Mouse (Mus musculus): Measurements from ENCODE around the gene Arid1b. TPM values are rescaled to one million over a fixed set of nuclear protein-coding genes. Genes with fewer than 3 reads are reported as not detected.

Gene Arid1b
- total and polyA plus RNA-seq, 3 experiments, result 11.6 to 49.1 (median 32.4) TPM

DNA sequence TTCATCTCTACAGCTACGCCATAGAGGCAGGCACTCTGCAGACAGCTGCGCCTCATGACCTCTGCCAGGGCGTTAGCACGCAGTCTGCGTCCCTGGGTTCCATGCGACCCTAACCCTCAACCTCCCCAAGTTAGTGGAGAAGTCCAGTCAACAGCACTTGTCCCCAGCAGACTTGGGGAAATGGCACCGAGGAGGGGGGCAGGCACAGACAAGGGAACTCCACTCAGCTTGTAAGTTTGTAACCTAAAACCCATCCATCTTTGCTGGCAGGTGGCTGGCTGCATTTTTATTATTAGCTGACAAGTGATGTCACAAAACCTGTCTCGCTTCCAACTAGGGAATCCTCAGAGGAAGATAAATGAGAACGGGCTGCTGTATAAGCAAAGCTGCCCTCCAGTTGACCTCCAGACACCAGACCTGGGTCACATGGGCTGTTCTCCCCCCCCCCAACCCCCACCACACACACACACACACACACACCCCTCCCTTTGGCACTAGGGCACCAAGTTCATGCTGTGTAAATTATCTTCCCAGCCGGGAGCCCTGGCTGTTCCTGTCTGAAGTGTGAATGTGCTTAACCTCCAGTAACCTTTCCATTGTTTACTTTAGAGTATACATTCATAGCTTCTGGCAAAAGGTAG, 330.2 kb downstream of the Arid1b start:
- no peak for DNase-seq (ENCODE audit: low spot score)
- Histone ChIP-seq H3K9me3 (replicated peaks) (no peaks in the 10 kb centered on the region), H3K4me3 (ENCODE audit: low read depth, low read length) (no peak overlapping the region), H3K36me3 (replicated peaks) (peaks cover 97% of the 10 kb centered on the region), H3K27me3 (ENCODE audit: insufficient read depth, low read length) (no peaks in the 10 kb centered on the region), H3K4me1 (ENCODE audit: insufficient read depth, low read depth, low read length) (no peaks in the 10 kb centered on the region)
- TF ChIP-seq POLR2AphosphoS5 (IDR thresholded peaks at IDR 0.05; ENCODE audit: insufficient replicate concordance, low read depth, low read length) (no peak), CTCF (IDR thresholded peaks at IDR 0.05; ENCODE audit: low read depth, low read length) (no peak), TAL1 (conservative IDR thresholded peaks at IDR 0.05; ENCODE audit: low read depth, low read length) (no peak), GATA1 (IDR thresholded peaks at IDR 0.05; ENCODE audit: borderline replicate concordance, low read length) (no peak), GATA2 (IDR thresholded peaks at IDR 0.05; ENCODE audit: borderline replicate concordance, low read depth, low read length) (no peak)
- no peak for ATAC-seq (ENCODE audit: extremely low read depth, insufficient number of reproducible peaks, low FRiP score, poor library complexity, severe bottlenecking)

DNA sequence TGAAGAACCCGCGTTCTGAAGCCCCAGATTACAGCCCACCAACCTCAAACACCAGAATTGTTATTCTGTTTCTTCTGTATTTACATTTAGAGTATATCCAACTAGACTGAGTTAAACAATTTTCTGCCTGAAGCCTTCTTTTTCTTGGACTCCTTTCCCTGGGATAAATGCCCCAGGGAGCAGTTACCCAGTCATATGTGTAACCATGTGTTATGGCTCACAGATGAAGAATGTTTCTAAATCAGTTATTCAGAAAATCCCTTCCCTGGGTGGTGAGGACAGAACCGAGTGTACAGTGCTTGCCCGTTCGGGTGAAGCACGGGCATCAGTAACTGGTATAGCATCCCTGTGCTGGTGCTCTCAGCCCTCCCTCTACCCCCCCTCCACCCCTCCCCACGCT, 332.6 kb downstream of the Arid1b start:
- Histone ChIP-seq H3K27me3 (ENCODE audit: insufficient read depth, low read length) (no peaks in the 10 kb centered on the region), H3K4me1 (ENCODE audit: insufficient read depth, low read depth, low read length) (no peaks in the 10 kb centered on the region), H3K4me3 (ENCODE audit: low read depth, low read length) (no peak overlapping the region), H3K9me3 (replicated peaks) (no peaks in the 10 kb centered on the region), H3K36me3 (replicated peaks) (peaks cover 96% of the 10 kb centered on the region)
- ATAC-seq (ENCODE audit: extremely low read depth, insufficient number of reproducible peaks, low FRiP score, poor library complexity, severe bottlenecking) (no peak), DNase-seq (ENCODE audit: low spot score) (no peak)
- no peak for TF ChIP-seq GATA1 (IDR thresholded peaks at IDR 0.05; ENCODE audit: borderline replicate concordance, low read length)
- TF ChIP-seq GATA2 (IDR thresholded peaks at IDR 0.05; ENCODE audit: borderline replicate concordance, low read depth, low read length), result no peak
- TF ChIP-seq CTCF (IDR thresholded peaks at IDR 0.05; ENCODE audit: low read depth, low read length), result no peak
- no peak for TF ChIP-seq POLR2AphosphoS5 (IDR thresholded peaks at IDR 0.05; ENCODE audit: insufficient replicate concordance, low read depth, low read length)
- TF ChIP-seq TAL1 (conservative IDR thresholded peaks at IDR 0.05; ENCODE audit: low read depth, low read length), result no peak

DNA sequence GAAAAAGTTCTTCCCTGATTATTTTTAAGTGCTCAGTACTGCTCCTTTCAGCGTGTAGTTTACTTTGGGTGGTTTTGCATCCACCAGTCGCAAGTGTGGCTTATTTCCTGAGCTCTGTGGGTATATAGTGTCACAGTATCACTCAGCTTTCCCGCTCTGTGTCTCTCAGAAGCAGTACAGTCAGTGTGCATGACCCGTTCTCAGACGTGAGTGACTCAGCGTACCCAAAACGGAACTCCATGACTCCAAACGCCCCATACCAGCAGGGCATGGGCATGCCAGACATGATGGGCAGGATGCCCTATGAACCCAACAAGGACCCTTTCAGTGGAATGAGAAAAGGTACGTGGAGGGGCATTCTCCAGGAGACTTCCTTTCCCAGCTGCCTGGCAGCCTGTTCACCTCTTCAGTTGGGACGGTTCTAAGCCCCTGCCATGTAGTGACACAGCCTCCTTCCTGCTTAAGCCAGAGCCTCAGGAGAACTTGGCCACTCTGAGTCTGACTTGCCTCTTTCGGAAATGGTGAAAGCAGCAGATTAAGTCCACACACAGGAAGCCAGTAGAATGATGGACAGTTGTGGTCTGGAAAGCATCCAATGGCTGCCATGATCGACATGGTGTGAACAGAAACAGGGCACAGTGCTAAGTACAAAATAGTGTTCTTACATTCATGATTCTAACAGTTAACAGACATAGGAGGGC, 333.5 kb downstream of the Arid1b start:
- Histone ChIP-seq H3K9me3 (replicated peaks) (no peaks in the 10 kb centered on the region), H3K36me3 (replicated peaks) (peaks cover 96% of the 10 kb centered on the region), H3K27me3 (ENCODE audit: insufficient read depth, low read length) (no peaks in the 10 kb centered on the region), H3K4me1 (ENCODE audit: insufficient read depth, low read depth, low read length) (no peaks in the 10 kb centered on the region), H3K4me3 (ENCODE audit: low read depth, low read length) (no peak overlapping the region)
- ATAC-seq (ENCODE audit: extremely low read depth, insufficient number of reproducible peaks, low FRiP score, poor library complexity, severe bottlenecking) (no peak), DNase-seq (ENCODE audit: low spot score) (no peak)
- TF ChIP-seq CTCF (IDR thresholded peaks at IDR 0.05; ENCODE audit: low read depth, low read length) (no peak), POLR2AphosphoS5 (IDR thresholded peaks at IDR 0.05; ENCODE audit: insufficient replicate concordance, low read depth, low read length) (no peak), TAL1 (conservative IDR thresholded peaks at IDR 0.05; ENCODE audit: low read depth, low read length) (no peak), GATA2 (IDR thresholded peaks at IDR 0.05; ENCODE audit: borderline replicate concordance, low read depth, low read length) (no peak), GATA1 (IDR thresholded peaks at IDR 0.05; ENCODE audit: borderline replicate concordance, low read length) (no peak)

- Histone ChIP-seq H3K4me1 (ENCODE audit: insufficient read depth, low read depth, low read length) (no peaks in the 10 kb centered on the region), H3K27me3 (ENCODE audit: insufficient read depth, low read length) (no peaks in the 10 kb centered on the region), H3K9me3 (replicated peaks) (no peaks in the 10 kb centered on the region), H3K4me3 (ENCODE audit: low read depth, low read length) (no peak overlapping the region), H3K36me3 (replicated peaks) (peaks cover 94% of the 10 kb centered on the region)
- TF ChIP-seq CTCF (IDR thresholded peaks at IDR 0.05; ENCODE audit: low read depth, low read length) (no peak), GATA1 (IDR thresholded peaks at IDR 0.05; ENCODE audit: borderline replicate concordance, low read length) (no peak), GATA2 (IDR thresholded peaks at IDR 0.05; ENCODE audit: borderline replicate concordance, low read depth, low read length) (no peak), TAL1 (conservative IDR thresholded peaks at IDR 0.05; ENCODE audit: low read depth, low read length) (no peak)
- no peak for DNase-seq (ENCODE audit: low spot score)
- ATAC-seq (ENCODE audit: extremely low read depth, insufficient number of reproducible peaks, low FRiP score, poor library complexity, severe bottlenecking), result no peak
Observed at GRCm38 (mm10) chr17:5329478-5329877, 335.3 kb downstream of the Arid1b start.

DNA sequence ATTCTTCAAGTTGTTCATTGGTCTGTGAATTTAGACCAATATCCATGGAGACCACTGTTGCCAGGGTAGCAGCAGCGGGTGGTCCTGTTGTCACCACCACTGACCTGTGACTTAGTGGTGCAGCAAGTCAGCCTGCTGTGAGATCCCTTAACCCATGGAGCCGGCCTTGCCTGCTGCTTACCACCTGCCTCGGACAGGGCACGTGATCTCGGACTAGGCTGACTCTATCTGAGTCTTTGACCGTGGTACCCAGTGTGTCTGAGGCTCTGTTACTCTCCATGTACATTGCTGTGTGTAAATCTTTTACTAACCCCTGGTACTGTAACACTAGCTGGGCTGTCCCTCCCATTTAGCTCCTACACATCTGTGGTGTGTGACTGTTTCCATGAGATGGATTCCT, 335.9 kb downstream of the Arid1b start:
- Histone ChIP-seq H3K9me3 (replicated peaks) (no peaks in the 10 kb centered on the region), H3K4me3 (ENCODE audit: low read depth, low read length) (no peak overlapping the region), H3K4me1 (ENCODE audit: insufficient read depth, low read depth, low read length) (no peaks in the 10 kb centered on the region), H3K36me3 (replicated peaks) (peaks cover 96% of the 10 kb centered on the region), H3K27me3 (ENCODE audit: insufficient read depth, low read length) (no peaks in the 10 kb centered on the region)
- TF ChIP-seq TAL1 (conservative IDR thresholded peaks at IDR 0.05; ENCODE audit: low read depth, low read length) (no peak), CTCF (IDR thresholded peaks at IDR 0.05; ENCODE audit: low read depth, low read length) (no peak), GATA1 (IDR thresholded peaks at IDR 0.05; ENCODE audit: borderline replicate concordance, low read length) (no peak), GATA2 (IDR thresholded peaks at IDR 0.05; ENCODE audit: borderline replicate concordance, low read depth, low read length) (no peak), POLR2AphosphoS5 (IDR thresholded peaks at IDR 0.05; ENCODE audit: insufficient replicate concordance, low read depth, low read length) (no peak)
- DNase-seq (ENCODE audit: low spot score), result no peak
- no peak for ATAC-seq (ENCODE audit: extremely low read depth, insufficient number of reproducible peaks, low FRiP score, poor library complexity, severe bottlenecking)

DNA sequence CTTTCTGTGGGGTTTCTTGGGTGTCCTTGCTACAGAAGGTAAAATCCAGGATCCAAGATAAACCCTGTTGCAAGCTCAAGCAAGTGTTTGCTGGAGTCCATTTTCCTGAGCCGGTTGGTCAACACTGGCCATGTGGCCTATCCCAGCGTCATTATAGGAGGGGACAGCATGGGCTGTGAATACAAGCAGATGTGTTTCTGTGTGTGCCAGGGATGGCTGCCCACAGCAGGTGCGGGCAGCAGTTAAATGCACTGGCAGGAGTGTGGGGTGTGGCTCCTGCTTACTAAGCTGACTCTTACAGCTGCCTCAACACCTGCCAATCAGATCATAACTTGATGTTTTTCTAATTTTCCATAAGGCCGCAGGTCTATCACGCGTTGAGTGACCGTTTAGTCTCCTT, 336.5 kb downstream of the Arid1b start:
- TF ChIP-seq TAL1 (conservative IDR thresholded peaks at IDR 0.05; ENCODE audit: low read depth, low read length), result no peak
- DNase-seq (ENCODE audit: low spot score) (no peak), ATAC-seq (ENCODE audit: extremely low read depth, insufficient number of reproducible peaks, low FRiP score, poor library complexity, severe bottlenecking) (no peak)
- H3K9me3 ChIP-seq (replicated peaks), result no peaks in the 10 kb centered on the region
- no peak overlapping the region for H3K4me3 ChIP-seq (ENCODE audit: low read depth, low read length)
- peaks cover 94% of the 10 kb centered on the region for H3K36me3 ChIP-seq (replicated peaks)
- no peaks in the 10 kb centered on the region for H3K4me1 ChIP-seq (ENCODE audit: insufficient read depth, low read depth, low read length)
- no peaks in the 10 kb centered on the region for H3K27me3 ChIP-seq (ENCODE audit: insufficient read depth, low read length)
